Mouse (Mus musculus) gastrocnemius, postnatal 10 days (tissue): ENCODE measurements around the gene Robo4. TPM values are rescaled to one million over a fixed set of nuclear protein-coding genes. Genes with fewer than 3 reads are reported as not detected.

Experiments used
- DNase-seq: peaks from one replicate; pipeline ENCODE4 v3.0.0; 2021; ENCODE audit warnings: mixed read lengths
- long read RNA-seq, 2 experiments: library from polyadenylated mRNA; stranded (forward); transcript quantifications; one replicate each; pipeline ENCODE4 v2.0.0; 2021
- total RNA-seq, 2 experiments: library from RNA; stranded (reverse); gene quantifications; 2 replicates each; pipeline ENCODE4 v1.2.3; 2021

Gene Robo4
- total RNA-seq, result 10 to 100 TPM; 21.1 to 25.4 TPM
- long read RNA-seq, experiment 1, full-length matches to known transcripts, result 12 of 31 reads
- long read RNA-seq, experiment 1, partial matches to known transcripts, result 15 of 31 reads
- long read RNA-seq, experiment 1, other reads (novel, unspliced or antisense), result 4 of 31 reads
- long read RNA-seq, experiment 2, full-length matches to known transcripts, result 10 of 32 reads
- long read RNA-seq, experiment 2, partial matches to known transcripts, result 18 of 32 reads
- long read RNA-seq, experiment 2, other reads (novel, unspliced or antisense), result 4 of 32 reads

GRCm38 (mm10) chr9:37401802-37402201 lies at the start of gene Robo4:
Robo4 (plus strand) TSS chr9:37401897.
- no peak for DNase-seq

DNA sequence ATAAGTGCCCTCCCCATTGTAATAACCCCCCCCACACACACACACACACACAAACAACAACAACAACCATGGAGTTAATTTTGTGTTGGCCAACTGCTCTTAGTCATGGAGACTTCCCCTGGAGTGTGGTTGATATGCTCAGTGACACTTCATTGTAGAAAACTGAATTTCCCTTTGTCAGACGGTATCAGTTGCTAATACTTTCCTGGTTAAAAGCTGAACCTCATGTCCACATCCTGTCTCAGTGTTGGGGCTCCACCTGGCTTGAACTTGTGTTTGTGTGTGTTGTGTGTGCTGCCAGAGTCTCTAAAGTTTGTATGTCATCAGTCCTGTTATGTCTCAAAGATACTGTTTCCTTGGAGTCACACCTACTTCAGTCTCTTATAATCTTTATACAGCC lies 47.2 kb upstream of the Robo4 start:
- DNase-seq, result no peak

DNA sequence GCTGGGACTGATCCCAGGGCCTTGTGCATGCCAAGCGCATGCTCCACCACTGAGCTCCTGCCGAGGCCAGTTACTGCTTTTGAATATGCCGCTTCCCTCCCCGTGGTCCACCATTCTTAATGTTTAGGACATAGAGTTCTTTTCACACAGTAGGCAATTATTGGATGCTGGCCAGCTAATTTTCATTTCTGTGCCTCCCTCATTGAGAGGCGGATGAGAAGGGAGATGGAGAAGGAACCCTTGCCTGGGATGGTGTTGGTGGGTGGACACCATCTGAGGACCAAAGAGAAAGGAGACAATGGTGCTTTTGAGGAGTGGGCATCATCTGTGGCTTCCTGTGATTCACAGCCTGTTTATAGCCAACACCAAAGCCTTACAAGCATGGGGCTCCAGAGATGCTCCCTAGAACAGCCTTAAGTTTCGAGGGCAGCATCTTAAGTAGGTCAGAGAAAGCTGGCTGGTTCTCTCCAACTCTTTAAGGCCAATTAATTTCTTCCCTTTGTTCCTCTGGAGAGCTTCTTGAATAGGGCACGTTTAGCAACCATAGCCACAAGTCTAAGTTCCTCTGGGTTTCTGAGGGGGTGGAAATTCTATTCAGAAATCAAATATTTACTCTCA lies 42.9 kb upstream of the Robo4 start:
- DNase-seq, result no peak

GRCm38 (mm10) chr9:37359331-37360220 lies 42.1 kb upstream of the Robo4 start:
- no peak for DNase-seq

DNA sequence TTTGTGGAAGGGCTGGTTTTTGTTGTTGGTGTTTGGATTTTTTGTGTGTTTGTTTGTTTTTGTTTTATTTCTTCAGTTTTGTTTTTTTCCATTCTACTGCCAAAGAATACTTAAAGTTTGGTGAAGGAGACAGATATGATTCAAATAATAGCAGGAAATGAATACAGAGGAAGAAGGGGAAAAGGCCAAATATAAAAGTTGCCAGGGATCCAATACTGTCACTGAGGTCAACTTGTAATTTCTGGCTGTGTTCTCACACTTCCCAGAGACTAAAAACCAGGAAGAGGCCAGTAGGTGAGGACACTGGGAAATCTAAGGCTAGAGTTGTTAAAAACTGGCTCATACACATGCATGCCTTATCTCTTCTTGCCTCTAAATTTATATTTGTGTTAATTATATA lies 39.6 kb upstream of the Robo4 start:
- DNase-seq, result no peak

- DNase-seq, result no peak
Measured at GRCm38 (mm10) chr9:37362881-37363280, 38.8 kb upstream of the Robo4 start.

GRCm38 (mm10) chr9:37363551-37363950 lies 38.1 kb upstream of the Robo4 start:
- no peak for DNase-seq

DNA sequence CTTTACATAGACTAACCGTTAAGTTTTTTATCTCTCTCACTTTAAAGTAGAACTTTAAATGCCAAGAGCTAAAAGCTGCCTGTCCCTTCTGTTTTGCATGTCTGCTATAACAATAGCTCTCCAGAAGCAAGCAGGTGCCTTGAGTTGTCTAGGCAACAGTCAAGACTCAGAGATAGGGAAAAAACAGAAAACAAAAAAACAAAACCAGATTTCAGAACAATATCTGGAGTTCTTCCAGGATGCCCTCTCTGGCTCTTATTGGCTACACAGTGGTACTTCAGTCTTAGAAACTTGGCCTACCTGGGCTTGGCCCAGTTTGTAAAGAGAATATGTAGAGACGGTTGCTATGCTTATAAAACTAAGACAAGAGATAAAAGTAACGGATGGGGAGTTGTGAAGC lies 37.3 kb upstream of the Robo4 start:
- no peak for DNase-seq

- no peak for DNase-seq
Measured at GRCm38 (mm10) chr9:37365706-37366105, 36.0 kb upstream of the Robo4 start.

- no peak for DNase-seq
Measured at GRCm38 (mm10) chr9:37367301-37368080, 34.2 kb upstream of the Robo4 start, which contains the start of gene Hepacam. Hepacam (plus strand) TSS chr9:37367351.

GRCm38 (mm10) chr9:37368081-37368830 lies 33.4 kb upstream of the Robo4 start:
- DNase-seq, result no peak

DNA sequence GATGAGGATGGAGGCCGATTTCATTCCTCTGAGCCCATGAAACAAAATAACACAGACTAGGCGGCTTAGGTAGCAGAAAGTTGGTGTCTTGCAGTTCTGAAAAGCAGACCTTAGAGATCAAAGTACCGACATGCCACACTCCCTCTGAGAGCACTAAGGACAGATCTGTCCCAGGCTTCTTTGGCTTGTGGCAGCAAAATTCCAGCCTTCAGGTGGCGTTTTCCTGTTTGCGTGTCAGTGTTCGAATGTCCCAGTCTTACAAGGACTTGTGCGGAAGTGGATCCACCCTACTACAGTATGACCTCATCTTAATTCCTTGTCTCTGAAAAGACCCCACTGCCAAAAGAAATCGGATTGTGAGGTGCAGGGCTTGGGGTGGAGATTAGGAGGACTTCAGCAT lies 32.8 kb upstream of the Robo4 start:
- DNase-seq, result no peak

- DNase-seq, result no peak
Measured at GRCm38 (mm10) chr9:37371232-37371801, 30.4 kb upstream of the Robo4 start.

DNA sequence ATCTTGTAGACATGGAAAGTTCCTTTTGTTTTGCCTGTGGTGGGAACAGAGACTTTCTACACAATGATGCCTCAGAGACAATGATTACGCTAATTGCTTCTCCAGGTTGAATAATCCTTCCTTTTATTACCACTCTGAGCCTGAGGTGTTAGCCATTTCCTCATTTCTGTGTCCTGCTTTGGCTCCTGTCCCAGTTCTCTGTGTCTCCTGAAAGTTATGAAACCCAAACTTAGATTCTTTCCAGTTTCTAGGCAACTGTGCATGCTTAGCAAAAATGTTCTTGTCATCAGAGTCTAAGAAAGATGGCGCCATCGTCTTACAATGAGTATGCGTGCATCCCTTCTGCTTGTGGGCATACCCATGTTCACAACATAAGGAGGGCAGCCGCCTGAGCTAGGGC lies 26.0 kb upstream of the Robo4 start:
- DNase-seq, result no peak

DNA sequence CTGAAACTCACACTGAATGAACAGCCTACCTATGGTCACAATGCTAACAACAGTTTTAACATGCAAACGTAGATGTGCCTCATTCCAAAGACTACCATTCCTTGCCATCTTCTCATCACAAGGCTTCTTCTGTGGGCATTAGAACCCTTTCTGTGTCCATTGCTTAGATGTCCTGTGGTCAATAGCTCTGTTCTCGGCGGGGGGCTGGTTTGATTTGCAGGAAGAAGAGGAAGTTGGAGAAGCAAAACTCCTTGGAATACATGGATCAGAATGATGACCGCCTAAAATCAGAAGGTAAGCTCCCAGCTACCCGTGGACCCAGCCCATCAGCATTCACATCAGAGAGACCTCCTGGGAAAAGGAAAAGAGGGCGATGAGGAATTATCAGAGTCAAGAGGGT lies 18.5 kb upstream of the Robo4 start:
- DNase-seq, result no peak

GRCm38 (mm10) chr9:37384284-37385182 lies 17.2 kb upstream of the Robo4 start:
- DNase-seq, result peak; percentile 50

DNA sequence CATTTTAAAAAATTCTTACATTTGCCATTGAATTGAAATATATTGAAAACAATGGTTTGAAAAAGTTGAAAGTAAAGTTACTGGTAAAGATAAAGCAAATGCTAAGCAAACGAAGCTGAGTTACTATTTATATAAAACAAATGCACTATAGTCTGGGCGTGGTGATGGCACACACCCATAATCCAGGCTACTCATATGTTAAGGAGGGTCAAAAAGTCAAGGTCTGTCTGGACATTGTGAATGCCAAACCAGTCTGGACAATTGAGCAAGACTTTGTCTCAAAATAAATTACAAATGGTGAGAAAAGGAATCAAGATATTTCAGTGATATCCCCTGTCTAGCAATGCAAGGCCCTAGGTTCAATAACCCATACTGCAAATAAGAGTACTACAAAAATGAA lies 10.8 kb upstream of the Robo4 start:
- DNase-seq, result no peak

GRCm38 (mm10) chr9:37392071-37392470 lies 9.6 kb upstream of the Robo4 start:
- no peak for DNase-seq

- DNase-seq, result no peak
Measured at GRCm38 (mm10) chr9:37393482-37394131, 8.1 kb upstream of the Robo4 start.

DNA sequence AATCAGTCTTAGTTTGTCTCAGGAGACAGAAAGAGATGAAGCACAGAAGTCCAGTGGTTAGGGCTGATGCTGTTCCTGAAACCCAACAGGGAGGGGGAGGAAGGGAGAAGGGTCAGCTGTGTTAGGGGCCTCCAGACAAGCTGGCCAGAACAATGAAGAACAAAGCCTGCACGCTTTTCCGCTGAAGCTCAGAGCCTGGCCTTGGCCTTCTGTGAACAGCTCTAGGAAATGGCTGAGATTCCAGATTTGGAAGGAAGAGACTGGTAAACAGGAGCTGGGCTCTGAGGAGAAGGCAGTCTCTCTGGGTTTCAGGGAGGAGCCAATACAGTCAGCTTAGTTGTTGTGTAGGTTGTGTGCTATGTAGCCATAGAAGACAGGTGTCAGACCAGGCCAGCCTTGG lies 1.1 kb upstream of the Robo4 start:
- no peak for DNase-seq
